Mouse (Mus musculus): ENCODE measurements around the gene Chrna1.

Gene Chrna1

GRCm38 (mm10) chr2:73514178-73514577 is 66.0 kb downstream of the Chrna1 start:
- no peak for DNase-seq
